Mouse (Mus musculus): ENCODE measurements around the gene Tab2. TPM values are rescaled to one million over a fixed set of nuclear protein-coding genes. Genes with fewer than 3 reads are reported as not detected.
A peak's percentile ranks its signal among the peaks of the same experiment; 100 is the strongest.

Gene Tab2
- 10 to 100 TPM; 67.7 to 75.0 TPM for total RNA-seq (2021)
- long read RNA-seq, experiment 1, full-length matches to known transcripts = 2 of 19 reads
- long read RNA-seq, experiment 1, partial matches to known transcripts = 8 of 19 reads
- long read RNA-seq, experiment 1, other reads (novel, unspliced or antisense) = 9 of 19 reads
- long read RNA-seq, experiment 2, full-length matches to known transcripts = 4 of 14 reads
- long read RNA-seq, experiment 2, partial matches to known transcripts = 7 of 14 reads
- long read RNA-seq, experiment 2, other reads (novel, unspliced or antisense) = 3 of 14 reads

DNA sequence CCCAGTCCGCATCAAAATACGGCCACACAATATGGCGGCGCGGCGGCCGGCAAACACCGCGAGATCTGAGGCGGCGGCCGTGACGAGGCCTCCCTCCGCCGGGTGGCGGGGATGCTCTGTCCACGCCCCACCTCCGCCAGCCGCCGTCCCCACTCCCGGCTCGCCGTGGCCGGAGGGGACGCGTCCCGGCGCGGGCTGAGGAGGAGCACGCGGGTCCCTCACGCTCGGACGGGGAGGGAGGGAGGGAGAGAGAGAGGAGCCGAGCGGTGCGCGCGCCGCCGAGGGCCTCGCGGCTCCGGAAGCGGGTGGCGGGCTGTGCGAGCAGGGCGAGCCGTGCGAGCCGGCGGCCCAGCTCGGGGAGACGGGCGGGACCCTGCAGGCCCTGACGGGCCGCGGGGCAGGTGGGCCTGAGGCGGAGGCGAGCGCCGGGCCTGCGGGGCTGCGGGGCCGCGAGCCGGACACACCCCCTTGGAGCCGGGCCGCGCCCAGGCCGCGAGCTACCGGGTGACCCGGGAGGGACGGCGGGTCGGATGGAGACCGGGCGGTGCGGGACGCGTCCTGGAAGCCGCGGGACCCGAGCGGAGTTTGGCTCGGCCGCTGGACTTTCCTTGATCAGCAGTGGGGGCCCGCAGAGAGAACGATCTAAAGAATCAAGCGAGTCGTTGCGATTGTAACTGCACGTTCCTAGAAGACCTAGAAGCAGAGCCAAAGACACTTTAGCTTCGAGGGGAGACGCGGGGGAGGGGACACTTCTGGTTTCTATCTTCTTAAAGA, at the start of gene Tab2:
Gene Tab2, minus strand, starts transcription at position 3 of the 774 bp plus-strand sequence.
- peak; percentile 91 for DNase-seq (ENCODE audit: low spot score in 2 of 2)

DNA sequence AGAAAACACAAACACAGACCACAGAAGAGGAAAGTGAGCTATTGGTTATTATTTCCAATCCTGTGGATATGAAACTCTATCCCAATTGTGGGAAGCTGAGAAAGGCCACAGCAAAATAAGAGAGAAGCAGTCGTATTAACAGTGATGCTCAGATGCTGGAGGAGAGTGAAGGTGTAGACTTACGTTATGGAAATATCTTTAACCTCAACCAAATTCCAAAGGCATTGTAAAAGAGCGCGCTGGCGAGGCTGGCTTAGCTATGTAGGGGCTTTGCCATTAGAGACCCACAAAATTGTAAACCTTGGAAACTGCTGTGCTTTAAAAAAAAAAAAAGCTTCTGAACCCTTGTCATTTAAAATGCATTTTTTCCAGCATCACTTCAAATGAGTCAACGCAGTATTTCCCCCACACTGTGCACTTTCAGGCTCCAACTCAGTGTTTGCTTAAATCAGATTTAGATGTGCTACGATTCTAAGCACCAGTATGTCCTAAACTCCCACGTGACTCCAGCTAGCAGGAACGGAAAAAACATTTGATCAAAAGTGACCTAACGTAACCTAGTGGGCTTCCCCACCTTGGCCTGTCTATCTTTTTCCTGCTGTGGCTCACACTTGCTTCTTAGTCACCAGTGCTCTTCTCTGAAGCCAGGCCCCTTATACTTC, 36.4 kb upstream of the Tab2 start:
- DNase-seq (ENCODE audit: low spot score in 2 of 2) = no peak

DNA sequence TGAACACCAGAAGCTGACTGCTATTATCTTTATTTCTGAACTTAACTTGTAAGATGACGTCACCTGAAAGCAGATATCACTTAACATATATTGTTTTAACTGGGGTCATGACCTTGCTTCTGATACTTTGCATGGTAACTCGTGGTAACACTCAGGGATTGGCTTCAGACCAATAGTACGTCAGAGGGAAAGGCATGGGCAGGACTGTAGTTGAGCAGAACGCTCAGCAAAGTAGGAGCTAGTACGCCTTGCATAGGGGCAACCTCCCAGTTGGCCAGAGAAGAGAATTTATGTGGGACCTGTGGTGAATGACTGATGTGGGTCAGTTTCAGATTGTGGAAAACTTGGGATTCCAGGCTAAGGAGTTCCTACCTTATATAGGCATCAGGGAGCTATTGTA, 35.6 kb upstream of the Tab2 start:
- DNase-seq (ENCODE audit: low spot score in 2 of 2) = no peak

DNA sequence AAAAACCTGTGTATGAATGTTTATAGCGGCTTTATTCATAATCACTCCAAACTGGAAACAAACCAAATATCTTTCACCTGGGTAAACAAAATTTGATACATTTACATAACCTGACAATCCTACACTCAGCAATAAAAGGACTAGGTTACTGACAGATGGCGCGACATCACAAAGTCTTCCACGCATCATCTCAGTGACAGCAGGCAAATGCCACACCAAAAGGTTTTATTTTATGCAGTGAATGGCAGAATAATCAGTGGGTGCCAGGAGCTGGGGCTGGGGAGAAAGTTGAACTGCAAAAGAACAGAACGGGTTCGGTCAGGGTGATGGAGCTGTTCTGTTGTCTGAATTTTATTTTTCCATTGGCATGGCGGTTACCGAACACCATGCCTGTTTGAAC, 31.5 kb upstream of the Tab2 start:
- DNase-seq (ENCODE audit: low spot score in 2 of 2) = no peak

DNA sequence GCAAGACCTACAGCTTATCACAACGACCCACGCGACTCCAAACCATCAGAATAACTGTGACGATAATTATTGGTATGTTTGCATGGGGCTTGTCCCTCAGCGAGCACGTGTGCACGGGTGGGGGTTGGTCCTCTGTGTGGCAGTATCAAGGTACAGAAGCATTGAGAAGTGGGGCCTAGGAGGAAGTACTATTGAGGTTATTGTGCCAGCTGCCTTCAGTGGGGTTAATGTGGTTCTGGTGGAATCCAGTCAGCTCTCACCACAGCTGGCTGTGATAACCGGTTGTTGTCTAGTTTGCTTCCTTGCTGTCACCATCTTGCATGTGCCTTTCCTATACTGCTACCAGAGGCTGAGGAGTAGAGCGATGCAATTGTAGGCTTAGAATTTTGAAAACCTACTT, 20.4 kb upstream of the Tab2 start:
- DNase-seq (ENCODE audit: low spot score in 2 of 2) = no peak

DNA sequence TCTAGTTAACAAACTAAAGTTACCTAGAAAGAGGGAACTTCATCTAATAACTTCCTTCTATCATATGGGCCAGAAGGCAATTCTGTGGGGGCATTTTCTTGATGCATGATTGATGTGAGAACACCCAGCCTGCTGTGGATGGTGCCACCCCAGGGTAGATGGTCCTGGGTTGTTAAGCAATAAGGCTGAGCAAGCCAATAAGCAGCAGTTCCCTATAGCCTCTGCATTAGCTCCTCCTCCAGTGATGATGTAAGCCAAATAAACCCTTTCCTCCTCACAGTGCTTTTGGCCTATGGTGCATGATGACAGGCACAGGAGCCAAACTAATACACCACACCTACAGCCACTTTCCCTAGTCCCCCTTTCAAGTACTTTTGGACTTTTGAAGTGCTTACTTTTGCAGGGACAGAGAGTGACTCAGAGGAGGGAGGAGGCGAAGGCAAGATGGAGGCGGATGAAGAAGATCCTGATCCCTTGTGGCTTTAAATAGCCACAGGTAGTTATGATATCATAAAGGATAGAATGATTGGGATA, 12.8 kb upstream of the Tab2 start:
- no peak for DNase-seq (ENCODE audit: low spot score in 2 of 2)

DNA sequence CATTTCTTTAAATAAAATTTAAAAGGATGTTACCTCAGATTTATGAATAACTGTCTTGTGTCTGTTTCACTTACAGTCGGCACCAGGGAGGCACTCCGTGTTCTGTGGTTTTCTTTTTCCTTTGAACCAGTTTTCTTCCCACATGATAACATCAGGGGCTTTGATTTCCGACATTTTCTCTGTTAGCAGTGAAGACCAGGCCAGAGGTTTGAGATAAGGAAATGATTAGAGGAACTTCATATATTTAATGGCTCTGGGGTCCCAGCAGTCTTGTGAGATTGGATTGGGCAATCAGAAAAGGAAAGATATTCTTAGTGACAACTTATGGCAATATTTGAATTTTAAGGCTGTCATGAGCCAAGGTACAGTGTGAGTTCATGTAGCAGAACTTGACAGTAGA, 11.1 kb upstream of the Tab2 start:
- no peak for DNase-seq (ENCODE audit: low spot score in 2 of 2)

DNA sequence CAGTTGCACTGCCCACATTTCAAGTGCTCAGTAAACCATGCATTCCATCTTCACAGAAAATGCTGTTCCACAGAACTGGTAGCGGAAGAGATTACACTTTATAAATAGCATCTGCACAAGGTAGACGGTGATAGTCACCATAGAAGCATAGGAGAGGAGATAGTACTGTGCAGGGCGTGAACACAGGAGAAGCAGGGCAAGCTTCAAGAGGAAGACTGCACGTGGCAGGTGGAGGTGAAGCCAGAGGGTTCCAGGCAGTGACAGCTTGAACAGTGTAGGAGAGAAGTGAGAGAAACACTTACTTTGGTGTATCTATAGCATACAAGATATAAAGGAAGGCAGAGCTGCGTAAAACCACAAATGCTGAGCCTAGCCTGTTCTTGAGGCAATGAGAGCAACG, 3.0 kb upstream of the Tab2 start:
- no peak for DNase-seq (ENCODE audit: low spot score in 2 of 2)

DNA sequence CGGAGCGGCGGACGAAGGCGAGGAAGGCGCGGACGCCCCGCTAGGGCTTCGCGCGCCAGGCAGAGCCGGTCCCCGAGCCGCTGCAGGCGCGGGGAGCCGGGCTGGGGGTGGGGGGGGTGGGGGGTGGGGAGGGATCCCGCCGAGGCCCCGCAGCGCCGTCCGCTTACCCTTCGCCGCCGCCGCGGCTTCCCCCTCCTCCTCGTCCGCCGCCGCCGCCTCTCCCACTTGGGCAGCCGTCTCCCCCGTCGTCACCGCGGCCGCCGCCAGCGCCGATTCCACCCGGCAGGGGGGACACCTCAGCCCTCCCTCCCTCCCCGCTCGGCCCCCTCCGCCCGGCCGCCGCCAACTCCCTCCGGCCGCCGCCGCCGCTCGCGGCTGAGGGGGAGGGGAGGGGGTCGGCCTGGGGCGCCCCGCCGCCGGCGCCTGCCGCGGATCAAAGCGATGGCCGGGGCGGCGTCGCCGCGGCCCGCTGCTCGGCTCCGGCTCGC, 352 bp downstream of the Tab2 start:
- DNase-seq (ENCODE audit: low spot score in 2 of 2) = peak; percentile 46 to 60

DNA sequence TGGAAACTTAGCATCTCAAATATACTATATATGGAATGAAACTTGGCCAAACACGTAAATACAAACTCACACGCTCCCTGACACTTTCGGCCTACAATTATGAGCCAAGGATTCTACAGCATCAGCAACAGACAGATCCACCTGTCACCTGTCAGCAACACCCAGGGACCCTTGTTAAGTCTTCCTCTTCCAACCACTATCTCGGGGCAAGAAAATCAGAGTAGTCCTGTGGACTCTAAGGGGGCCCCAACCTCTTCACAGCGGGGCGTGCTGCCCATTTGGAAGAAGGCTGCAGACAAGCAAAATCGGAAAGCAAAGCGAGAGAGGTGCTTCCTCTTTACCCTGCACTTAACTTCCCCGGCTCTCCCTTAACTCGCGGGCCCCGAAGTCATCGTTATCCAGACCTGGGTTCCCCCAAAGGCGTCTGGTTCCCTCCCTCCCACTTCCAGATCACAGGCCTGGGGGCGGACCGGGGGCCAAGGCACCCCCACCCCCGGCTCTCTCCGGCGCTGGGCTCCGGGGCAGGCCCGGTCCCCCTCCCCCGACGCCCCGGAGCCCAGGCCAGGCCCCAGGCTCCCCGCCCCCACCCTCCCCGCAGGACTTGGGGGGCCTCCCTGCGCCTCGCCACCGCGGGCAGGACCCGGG, 919 bp downstream of the Tab2 start:
- peak; percentile 37 to 50 for DNase-seq (ENCODE audit: low spot score in 2 of 2)

DNA sequence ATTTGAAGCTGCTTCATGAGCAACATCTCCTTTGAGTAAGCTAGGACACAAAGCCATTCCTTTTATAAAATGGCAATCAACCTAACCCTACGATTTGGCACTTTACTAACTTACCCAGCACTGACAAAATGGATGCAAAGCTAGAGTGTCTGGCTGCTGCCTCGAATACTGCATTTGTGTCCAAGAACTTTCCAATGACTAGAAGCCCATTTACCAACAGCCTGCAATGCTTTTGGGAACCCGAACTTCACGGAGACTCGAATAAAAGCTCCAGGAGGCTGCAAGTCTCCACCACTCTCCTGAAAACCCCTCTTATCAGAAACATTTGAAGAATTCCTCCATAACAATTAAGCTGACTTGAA, 1.4 kb downstream of the Tab2 start:
- no peak for DNase-seq (ENCODE audit: low spot score in 2 of 2)

DNA sequence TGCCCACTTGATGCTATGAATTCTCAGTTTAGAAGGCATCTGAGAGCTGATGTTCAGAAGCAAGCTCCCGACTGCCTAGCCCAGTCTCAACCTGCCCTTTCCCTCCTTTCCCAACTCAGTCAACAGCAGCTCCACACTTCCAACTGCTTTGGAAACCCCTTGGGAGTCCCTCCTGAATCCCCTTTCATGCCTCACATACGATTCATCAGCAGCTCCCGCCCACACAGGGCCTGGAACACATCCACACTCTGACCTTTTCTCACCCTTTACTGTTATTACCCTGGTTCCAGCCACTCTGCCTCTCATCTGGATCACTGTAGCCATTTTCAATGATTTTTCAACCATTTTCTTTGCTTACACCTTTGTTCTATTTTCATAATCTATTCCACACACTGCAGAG, 13.0 kb downstream of the Tab2 start:
- no peak for DNase-seq (ENCODE audit: low spot score in 2 of 2)

DNA sequence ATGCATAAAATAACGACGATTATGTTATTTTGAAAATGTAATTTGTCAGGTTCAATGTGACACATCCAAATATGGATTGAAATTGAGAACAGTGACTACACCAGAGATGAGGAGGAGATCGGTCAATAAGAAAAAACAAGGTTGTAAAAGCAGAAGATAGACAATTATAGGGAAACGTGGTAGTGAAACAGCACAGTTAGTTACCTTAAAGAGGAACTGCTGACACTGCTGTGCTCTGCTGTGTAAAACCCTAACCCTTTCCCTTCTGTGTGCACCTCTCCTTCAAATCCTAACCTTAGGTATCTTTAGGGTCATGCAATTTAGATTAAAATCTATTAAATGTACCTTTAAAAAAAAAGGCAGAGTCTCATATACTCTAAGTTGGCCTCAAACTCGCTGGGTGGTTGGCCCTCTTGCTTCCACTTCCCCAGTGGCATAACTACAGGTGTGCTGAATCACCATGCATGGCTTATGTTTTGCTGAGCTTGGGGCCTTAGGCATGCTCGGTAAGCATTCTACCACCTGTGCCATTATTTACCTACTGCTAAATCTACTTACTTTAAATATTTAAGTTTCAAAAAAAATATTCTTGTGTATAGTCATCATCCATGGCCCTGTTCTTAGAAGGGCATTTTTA, 19.4 kb downstream of the Tab2 start:
- DNase-seq (ENCODE audit: low spot score in 2 of 2) = no peak

DNA sequence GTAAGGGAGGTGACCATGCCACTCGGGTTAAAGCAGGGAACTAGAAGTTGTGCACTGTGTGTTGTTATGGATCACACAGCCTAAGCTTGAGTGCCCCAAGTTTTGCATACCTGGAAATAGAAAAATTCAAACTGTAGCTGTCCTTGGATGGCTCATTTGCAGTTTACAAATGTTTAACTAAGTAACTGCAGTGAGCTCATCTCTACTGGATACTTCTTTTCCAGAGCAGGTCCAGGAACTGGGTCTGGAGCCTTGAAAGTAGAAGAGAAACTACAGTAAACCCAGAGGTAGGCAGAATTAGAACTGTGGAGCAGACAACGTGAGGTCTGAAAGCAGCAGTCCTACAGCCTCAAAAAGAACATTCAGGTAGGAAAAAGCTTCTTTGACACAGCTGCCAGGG, 23.1 kb downstream of the Tab2 start:
- no peak for DNase-seq (ENCODE audit: low spot score in 2 of 2)

DNA sequence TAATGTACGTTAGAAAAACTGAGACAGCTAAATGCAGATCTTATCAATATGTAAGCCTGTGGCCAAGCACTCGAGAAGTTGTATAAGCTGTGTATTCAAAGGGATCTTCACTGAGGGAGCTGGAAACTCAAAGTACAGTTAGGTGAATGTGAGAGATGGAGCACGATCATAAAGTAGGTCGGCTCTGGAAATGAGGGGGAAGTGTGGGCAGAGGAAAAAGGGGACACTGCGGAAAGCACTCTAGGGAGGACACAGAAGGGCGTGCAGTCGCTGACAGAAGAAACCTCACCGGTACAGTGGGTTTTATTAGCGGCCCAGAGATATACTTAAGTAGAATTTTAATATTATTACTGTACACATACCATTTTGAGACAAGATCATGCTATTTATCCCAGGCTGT, 27.0 kb downstream of the Tab2 start:
- no peak for DNase-seq (ENCODE audit: low spot score in 2 of 2)

DNA sequence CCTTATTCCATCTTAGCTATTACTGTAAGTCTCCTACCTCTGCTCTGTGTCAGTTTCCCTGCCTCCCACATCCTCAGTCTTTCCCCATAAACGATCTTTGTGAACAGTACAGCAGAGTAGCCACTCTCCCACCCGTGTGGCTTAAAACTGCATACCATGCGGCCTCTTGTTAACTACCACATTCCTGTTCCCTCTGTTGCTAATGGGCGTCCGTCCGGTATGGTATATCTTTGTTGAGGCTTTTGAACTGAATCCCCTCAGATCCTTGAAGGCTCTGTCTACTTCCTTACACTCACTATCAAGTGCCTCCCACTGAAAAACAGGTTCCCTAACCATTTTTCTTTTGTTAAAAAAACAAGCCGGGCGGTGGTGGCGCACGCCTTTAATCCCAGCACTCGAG, 30.5 kb downstream of the Tab2 start:
- DNase-seq (ENCODE audit: low spot score in 2 of 2) = no peak

DNA sequence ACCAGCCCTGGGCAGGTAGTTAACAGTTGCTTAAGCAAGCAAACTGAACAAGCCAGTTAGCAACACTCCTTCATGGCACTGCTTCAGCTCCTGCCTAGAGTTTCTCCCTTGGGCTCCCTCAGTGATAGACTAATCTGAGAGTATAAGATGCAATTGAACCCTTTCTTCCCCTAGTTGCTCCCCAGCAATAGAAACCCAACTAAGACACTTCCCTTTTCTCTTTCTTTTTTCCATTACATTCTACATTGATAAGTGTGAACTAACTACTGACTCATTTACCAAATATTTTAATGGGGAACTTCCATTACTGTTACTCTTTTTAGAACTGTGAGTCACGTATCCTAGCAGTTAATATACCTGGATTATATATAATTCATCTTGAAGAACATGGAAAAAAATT, 32.6 kb downstream of the Tab2 start:
- no peak for DNase-seq (ENCODE audit: low spot score in 2 of 2)

DNA sequence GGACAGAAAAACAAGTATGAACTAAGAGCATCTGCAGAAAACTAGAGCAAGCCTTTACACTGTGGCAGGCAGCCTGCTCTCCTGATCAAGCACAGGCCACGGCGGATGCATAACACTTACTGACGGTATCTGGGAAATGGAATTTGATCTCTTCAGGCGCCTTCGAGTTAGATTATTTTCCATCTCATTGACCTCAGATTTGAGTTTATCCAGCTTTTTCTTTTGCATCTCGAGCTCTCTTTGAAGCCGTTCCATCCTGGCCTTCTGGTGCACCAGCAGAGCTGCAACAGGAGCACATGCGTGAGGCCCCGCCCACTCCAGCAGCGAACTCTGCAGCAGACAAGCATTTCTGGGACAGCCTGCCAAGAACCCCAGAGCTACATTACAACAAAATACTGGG, 44.8 kb downstream of the Tab2 start:
- no peak for DNase-seq (ENCODE audit: low spot score in 2 of 2)

DNA sequence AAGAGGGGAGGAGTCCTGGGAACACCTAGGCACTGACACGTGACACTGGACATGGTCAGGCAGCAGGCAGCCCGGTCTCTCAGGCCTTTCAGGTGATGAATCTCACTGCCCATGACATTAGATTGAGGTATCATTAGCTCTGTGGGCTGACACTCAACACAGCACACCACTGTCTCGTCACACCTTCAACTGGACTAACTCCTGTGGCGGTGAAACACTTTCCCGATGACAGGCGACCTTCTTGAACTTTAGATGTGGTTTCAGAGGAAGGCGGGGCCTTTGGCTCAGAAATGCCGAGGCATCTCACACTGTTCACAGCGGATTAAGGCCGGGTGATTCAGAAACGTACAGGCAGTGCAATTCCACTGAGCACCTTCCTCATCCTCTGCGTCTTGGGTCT, 48.9 kb downstream of the Tab2 start:
- no peak for DNase-seq (ENCODE audit: low spot score in 2 of 2)

DNA sequence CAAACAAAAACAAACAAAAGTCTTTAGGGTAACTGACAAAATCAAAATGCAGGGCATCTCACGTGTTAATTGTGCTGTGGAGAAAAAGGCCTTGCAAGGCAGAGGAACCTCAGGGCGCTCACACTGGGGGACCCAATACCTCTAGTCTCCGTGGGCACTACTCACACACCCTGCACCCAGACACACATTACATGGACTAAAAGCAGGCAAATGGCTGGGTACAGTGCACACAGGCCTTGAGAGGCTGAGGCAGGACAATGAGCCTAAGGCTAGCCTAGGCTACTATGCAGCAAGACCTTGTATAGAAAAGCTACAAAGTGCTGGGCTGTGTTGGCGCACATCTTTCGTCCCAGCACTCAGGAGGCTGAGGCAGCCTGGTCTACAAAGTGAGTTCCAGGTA, 51.9 kb downstream of the Tab2 start:
- DNase-seq (ENCODE audit: low spot score in 2 of 2) = no peak
